Mouse (Mus musculus) thymus, postnatal 36 days (tissue): ENCODE results near the gene Cuedc2.

Experiments
- DNase-seq, 2 experiments: peaks; one replicate each; pipeline ENCODE4 v3.0.0; 2022; ENCODE audit warnings: mixed read lengths in 2 of 2

The Cuedc2 gene

GRCm38 (mm10) chr19:46338331-46338936, at the start of gene Cuedc2:
Cuedc2 (minus strand) TSS chr19:46338702.
- DNase-seq = peak; percentile 95 to 97

GRCm38 (mm10) chr19:46382275-46382674, 43.8 kb upstream of the Cuedc2 start:
- no peak for DNase-seq

GRCm38 (mm10) chr19:46375891-46376290, 37.4 kb upstream of the Cuedc2 start:
- DNase-seq = no peak

- DNase-seq = no peak
Observed at GRCm38 (mm10) chr19:46375489-46375888, 37.0 kb upstream of the Cuedc2 start.

GRCm38 (mm10) chr19:46374477-46375088, 36.1 kb upstream of the Cuedc2 start:
- DNase-seq = no peak

- peak in 1 of 2 experiments; percentile 26 for DNase-seq
Observed at GRCm38 (mm10) chr19:46369204-46369603, 30.7 kb upstream of the Cuedc2 start.

- no peak for DNase-seq
Observed at GRCm38 (mm10) chr19:46367798-46368590, 29.5 kb upstream of the Cuedc2 start.

GRCm38 (mm10) chr19:46363294-46364009, 24.9 kb upstream of the Cuedc2 start:
- no peak for DNase-seq

- DNase-seq = no peak
Observed at GRCm38 (mm10) chr19:46362104-46362503, 23.6 kb upstream of the Cuedc2 start.

- DNase-seq = no peak
Observed at GRCm38 (mm10) chr19:46358381-46358780, 19.9 kb upstream of the Cuedc2 start.

- no peak for DNase-seq
Observed at GRCm38 (mm10) chr19:46357344-46358280, 19.1 kb upstream of the Cuedc2 start.

GRCm38 (mm10) chr19:46356701-46357138, 18.2 kb upstream of the Cuedc2 start:
- peak; percentile 81 to 90 for DNase-seq

GRCm38 (mm10) chr19:46350168-46350932, 11.8 kb upstream of the Cuedc2 start, which contains the start of gene 2310034G01Rik:
2310034G01Rik (minus strand) TSS chr19:46350302.
- DNase-seq = no peak

- no peak for DNase-seq
Observed at GRCm38 (mm10) chr19:46349550-46349949, 11.0 kb upstream of the Cuedc2 start.

GRCm38 (mm10) chr19:46348761-46349458, 10.4 kb upstream of the Cuedc2 start:
- DNase-seq = peak in 1 of 2 experiments; percentile 33

- no peak for DNase-seq
Observed at GRCm38 (mm10) chr19:46347936-46348668, 9.6 kb upstream of the Cuedc2 start.

- DNase-seq = no peak
Observed at GRCm38 (mm10) chr19:46347146-46347545, 8.6 kb upstream of the Cuedc2 start.

- no peak for DNase-seq
Observed at GRCm38 (mm10) chr19:46344710-46345419, 6.4 kb upstream of the Cuedc2 start.
